Mouse (Mus musculus) urinary bladder, adult 18-20 months (tissue): Measurements from ENCODE around the gene Atp6v0e.
A peak's percentile ranks its signal among the peaks of the same experiment; 100 is the strongest.

ENCODE experiments used
- DNase-seq, 2 experiments: peaks; one replicate each; pipeline ENCODE4 v3.0.0; 2022; ENCODE audit warnings: low spot score in 2 of 2, mixed read lengths in 2 of 2

Gene Atp6v0e

DNA sequence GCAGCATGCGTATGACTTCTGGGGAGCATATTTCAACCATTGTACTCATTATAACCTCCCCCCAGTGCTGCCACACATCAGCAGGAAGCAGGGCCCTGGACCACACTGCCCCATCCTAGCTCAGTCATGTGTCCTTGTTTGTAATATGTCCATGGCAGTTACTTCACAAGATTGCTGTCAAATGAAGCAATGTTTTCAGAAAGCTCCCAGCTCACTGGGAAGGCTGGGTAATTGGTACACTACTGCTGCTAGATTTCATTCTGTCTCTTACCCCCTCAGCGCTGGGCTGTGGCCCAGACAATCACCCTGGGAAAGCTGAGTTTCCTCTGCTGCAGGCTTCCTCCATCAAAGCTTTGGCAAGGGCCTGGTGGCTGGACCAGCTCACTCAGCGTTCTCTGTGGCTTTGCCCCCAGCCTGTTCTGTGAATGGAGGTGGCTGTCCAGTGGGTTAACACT is 22.7 kb upstream of the Atp6v0e start:
- DNase-seq: no peak

GRCm38 (mm10) chr17:26643456-26643855 is 19.6 kb upstream of the Atp6v0e start:
- DNase-seq: no peak

- no peak for DNase-seq
Measured at GRCm38 (mm10) chr17:26643993-26644392, 19.0 kb upstream of the Atp6v0e start.

GRCm38 (mm10) chr17:26644509-26645410 is 18.3 kb upstream of the Atp6v0e start:
- DNase-seq: no peak

DNA sequence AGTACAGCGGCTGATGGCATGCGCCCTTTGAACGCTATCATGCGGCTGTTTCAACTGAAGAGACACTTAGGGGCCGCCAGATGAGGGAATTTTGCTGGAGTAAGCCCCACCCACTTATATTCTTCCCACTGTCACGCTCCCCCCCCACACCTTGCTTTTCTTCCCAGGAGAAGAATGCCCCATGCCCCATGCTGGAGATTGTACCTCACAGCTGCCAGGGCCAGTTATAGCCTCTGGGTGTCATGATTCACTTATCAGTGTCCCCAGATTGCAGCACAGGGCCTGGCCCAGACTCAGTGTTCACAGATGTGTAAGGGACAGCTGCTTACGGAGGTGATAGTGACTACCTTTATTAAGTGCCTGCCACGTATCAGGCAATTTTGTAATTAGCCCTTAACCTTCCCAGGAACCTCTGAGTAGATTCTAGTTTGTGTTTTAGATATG is 17.6 kb upstream of the Atp6v0e start:
- DNase-seq: no peak

DNA sequence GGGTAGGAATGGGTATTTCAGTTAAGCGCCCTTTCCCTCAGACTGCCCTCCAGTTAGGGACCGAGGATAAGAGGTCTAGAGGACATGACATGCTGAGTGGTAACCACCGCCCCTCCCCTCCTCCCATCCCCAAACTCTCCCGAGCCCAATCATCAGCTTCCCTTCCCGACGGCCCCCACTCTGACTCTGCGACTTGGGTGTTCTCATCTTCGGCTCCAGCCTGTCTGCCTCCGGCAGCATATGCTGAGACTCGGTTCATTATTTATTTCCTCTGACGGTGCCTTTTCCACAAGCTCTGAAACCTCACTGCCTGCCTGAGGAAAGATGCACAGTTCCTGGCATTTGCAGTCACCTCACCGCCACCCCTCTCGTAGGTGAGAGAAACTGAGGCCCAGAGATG is 15.7 kb upstream of the Atp6v0e start:
- no peak for DNase-seq

DNA sequence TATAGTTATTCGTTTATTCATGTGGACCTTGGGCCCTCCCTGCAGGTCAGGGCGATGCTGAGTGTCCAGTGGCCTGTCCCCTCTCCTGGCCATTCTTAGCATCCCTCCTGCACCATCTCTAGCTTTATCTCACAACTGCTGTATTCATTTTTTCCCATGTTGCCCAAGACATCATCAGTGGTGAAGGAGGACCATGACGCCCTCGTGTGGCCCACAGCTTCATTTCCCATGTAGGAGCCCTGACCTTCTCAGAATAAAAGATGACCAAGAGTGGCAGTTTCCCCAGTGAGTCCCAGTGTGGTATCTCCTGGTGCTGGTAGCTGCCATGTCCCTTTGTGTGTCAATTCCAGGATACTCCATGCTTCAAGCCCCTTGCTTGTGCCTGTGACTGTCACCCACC is 13.5 kb upstream of the Atp6v0e start:
- no peak for DNase-seq

DNA sequence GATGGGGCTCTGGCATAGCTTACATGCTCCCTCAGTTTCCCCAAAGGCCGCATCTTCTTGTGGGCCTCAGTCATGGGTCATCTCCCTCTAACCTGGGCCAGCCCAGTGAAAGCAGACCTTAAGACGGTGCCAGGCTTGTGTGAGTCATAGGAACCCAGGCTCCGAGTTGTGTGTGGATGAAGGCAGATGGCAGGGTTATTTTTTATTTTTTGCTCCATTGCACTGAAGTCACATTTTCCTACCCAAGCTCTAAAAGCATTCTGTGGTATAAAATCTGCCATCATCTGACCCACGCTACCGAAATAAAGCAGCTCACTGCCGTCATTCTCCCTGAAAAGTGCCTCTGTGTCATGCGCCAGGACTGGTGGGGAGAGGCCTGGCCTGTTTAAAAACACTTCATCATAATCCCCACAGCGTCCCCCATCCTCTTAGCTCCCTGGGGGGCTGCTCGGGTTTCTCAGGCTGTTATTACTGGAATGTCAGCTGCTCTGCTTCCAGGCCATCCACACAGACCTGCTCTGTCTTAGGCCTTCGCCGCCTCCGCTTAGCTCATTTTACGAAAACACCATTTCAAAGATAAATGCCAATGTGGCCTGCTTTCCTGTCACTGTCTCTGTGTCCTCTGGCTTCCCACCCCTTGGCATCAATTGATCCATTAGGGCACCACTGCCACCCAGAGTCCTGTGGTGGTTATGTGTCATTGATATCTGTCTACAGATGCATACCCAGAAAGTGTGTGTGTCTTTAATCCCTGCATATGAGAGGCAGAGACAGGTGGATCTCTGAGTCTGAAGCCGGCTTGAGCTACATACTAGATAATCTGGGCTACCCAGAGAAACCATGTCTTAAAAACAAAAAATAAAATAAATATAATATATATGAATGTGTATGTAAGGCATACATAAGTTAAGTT is 12.3 kb upstream of the Atp6v0e start:
- DNase-seq: no peak

- no peak for DNase-seq
Measured at GRCm38 (mm10) chr17:26658854-26659572, 4.0 kb upstream of the Atp6v0e start.

DNA sequence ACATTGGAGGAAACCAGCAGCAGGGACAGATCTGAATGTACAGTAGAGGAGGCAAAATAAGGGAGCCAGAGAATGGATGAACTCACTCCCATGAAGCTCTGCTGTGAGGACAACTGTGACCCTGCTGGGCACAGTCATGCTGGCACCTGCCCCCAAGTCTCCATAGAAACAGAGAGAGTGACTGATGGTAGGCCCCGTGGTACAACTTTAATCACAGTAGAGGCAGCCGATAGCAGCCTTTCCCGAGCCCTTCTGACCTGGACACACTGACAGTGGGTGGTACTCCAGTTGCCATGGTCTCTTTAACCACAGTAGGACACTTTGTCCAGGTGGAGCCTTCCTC is 3.5 kb upstream of the Atp6v0e start:
- no peak for DNase-seq

DNA sequence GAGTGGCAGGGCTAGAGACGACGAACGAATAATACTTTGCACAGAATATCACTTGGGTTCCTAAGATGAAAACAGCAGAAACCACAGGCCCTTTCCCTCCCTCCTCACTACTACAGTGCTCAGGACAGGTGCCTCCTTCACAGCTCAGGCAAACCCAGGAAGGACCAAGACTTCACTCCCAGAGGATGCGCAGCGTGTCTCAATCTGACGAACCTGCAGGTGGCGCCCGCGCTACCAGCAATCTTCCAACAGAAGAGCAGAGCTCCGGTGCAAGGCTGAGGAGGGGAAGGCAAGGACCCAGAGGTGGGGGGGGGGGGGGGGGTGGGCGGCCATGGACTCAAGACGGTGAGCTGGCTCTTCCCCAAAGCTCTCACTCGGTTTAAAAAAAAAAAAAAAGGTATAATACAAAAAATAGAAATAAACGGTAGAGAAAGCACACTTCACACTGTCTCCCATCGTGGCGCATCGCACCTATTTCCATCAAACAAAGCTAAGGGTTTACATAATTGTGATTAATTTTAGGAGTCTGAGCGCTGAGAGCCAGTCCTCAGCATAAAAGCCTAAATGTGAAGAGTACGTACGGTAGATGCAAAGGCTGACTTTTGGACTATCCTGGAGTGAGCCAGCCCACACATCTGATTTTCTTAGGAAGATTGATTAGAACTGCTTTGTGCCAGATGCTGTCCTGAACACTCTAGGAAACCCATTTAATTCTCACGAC is 2.7 kb upstream of the Atp6v0e start:
- DNase-seq: peak; percentile 61 to 72

- no peak for DNase-seq
Measured at GRCm38 (mm10) chr17:26662204-26662603, 827 bp upstream of the Atp6v0e start.

DNA sequence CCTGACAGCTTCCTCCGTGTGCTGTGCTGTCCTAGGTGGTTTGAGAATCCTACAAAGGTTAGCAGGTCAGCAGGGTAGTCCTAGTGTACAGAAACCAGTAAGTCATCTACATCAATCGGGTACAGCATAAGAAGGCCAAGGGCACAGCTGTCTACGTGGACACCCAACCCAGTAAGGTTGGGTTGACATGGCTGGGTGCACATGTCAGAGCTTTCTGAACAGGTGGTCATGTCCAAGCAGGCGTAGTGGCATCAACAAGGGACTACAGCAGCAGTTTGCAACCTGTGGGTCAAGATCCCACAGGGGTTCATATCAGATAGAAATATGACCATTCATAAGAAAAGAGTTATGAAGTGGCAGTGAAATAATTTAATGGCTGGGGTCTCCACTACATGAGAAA is 2.6 kb downstream of the Atp6v0e start:
- DNase-seq: no peak

- DNase-seq: no peak
Measured at GRCm38 (mm10) chr17:26671268-26671667, 8.2 kb downstream of the Atp6v0e start.

- DNase-seq: no peak
Measured at GRCm38 (mm10) chr17:26675845-26676244, 12.8 kb downstream of the Atp6v0e start.

DNA sequence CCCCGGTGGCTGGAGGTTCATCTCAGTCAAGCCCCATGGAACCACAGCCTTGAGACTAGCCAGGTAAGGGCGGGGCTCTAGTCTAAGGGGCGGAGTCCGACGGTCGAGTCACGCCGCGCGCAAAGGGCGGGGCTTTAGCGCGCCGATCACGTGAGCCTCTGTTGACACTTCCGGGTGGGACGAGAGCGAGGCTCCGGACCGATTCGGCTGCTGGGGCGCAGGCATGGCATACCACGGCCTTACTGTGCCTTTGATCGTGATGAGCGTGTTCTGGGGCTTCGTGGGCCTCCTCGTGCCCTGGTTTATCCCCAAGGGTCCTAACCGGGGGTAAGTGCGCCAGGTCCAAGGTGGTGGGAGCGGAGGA is 13.2 kb downstream of the Atp6v0e start:
- DNase-seq: peak; percentile 86 to 90

DNA sequence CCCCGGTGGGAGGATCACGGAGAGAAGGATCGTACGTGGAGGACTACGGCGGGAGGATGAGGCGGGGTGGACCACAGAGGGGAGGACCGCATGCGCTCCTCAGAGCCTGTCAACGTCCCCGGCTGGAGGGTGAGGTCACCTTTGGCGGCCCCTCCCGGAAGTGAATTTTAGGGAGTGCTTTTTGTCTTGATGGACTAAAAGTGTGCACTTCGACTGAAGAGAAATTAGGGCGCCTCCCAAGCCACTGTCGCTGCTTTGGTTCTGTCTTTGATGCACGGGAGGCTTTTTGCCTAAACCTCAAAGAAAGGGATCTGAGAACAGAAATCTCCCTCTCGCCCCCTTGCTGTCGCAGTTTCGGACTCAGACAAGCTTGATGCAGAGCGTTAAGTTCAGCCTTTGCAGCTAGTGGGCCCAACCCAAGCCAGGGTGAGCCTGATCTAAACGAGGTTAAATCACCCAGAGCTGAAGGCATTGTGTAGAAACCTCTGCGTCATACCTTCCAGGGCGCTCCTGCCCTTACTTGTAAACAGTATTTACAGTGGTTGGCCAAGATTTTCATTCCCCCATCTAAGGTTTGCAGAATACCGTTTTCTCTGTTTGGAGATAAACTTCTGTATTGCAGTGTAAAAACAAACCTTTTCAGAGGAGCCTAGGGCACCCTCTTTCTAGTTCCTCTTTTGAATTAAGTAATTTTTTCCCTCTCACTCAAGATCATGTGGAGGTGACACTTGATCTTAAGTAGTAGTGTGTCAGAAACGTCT is 13.8 kb downstream of the Atp6v0e start:
- peak in 1 of 2 experiments; percentile 68 for DNase-seq

DNA sequence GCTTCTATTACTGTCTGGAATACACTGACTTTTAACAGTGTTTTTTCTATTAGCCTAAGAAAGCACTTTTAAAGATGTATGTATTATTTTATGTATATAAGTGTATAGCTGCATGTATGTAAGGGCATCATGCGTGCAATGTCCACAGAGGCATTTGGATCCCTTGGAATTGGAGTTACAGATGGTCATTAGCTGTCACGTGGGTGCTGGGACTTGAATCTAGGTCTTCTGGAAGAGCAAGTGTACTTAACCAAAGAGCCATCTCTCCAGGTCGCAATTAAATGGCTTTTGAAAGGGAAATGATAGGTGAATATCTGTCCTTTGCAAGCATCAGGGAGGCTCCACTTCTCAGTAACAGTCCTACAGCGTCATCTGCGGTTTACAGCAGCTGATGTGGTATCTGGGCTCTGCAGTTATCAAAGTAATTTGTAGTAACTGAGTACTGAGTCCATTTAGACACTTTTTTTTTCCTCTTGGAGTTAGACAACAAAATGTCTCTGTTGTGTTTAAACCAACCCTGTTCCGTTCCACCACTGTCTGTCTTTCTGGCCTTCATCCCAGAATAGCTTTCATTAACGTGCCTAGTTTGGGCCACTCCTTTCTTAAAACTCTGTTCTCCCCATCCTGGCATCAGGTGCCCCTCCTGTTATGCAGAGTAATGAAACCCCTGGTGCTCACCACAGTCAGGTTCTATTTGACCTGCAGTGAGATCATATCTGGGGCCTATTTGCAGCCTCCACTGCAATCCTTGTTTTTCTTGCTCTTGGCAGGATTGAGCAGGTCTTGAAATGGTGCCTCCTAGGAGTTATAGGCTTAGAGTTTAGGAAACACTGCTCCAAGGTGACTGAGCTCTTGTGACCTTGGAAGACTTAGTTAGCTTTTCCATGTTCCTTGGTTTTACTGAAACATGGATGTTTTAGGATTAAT is 14.9 kb downstream of the Atp6v0e start:
- DNase-seq: peak in 1 of 2 experiments; percentile 19

GRCm38 (mm10) chr17:26681276-26681675 is 18.2 kb downstream of the Atp6v0e start:
- no peak for DNase-seq
